Mouse (Mus musculus) ES-E14 (cell line): ENCODE measurements around the gene Fscn1. TPM values are rescaled to one million over a fixed set of nuclear protein-coding genes. Genes with fewer than 3 reads are reported as not detected.

Source experiments
- DNase-seq: peaks from one replicate; pipeline ENCODE4 v3.0.0-alpha.2; 2013; ENCODE audit warnings: low read depth, low spot score
- H3K27ac ChIP-seq: 2 replicates; pipeline ENCODE4 v1.5.1; 2012; ENCODE audit warnings: low read depth, mild to moderate bottlenecking, low read length, moderate library complexity, mixed read lengths; ENCODE audit not compliant: poor library complexity, insufficient read depth, severe bottlenecking
- H3K36me3 ChIP-seq: 2 replicates; pipeline ENCODE4 v1.6.1; 2012; ENCODE audit warnings: mild to moderate bottlenecking, low read length, moderate library complexity, mixed read lengths; ENCODE audit not compliant: control insufficient read depth, poor library complexity, insufficient read depth, severe bottlenecking
- H3K4me1 ChIP-seq, 2 experiments: fragments of 150-350 bp in 1 of 2; sonication (generic) in 1 of 2; 2 replicates each; pipeline ENCODE4 v1.6.1; 2012; ENCODE audit warnings: low read length in 2 of 2, mild to moderate bottlenecking in 1 of 2, mixed read lengths in 1 of 2; ENCODE audit not compliant: control insufficient read depth in 2 of 2, insufficient read depth in 2 of 2, poor library complexity in 1 of 2
- H3K4me3 ChIP-seq, 2 experiments: fragments of 150-350 bp in 1 of 2; sonication (generic) in 1 of 2; 2 replicates each; pipeline ENCODE4 v1.5.1; 2012; ENCODE audit warnings: low read length in 2 of 2, low read depth in 1 of 2, mild to moderate bottlenecking in 1 of 2, mixed read lengths in 1 of 2; ENCODE audit not compliant: insufficient read depth in 1 of 2, poor library complexity in 1 of 2, severe bottlenecking in 1 of 2
- H3K9ac ChIP-seq: 2 replicates; pipeline ENCODE4 v1.6.1; 2012; ENCODE audit warnings: low read depth, mild to moderate bottlenecking, low read length, mixed read lengths; ENCODE audit not compliant: poor library complexity, insufficient read depth, severe bottlenecking
- H3K9me3 ChIP-seq: fragments of 150-350 bp; sonication (generic); 2 replicates; pipeline ENCODE4 v1.6.1; 2012; ENCODE audit warnings: low read depth, mild to moderate bottlenecking, low read length; ENCODE audit not compliant: control insufficient read depth, insufficient read depth
- CHD2 ChIP-seq: IDR thresholded peaks from 2 replicates; pipeline ENCODE4 v1.6.1; 2014; ENCODE audit warnings: mild to moderate bottlenecking, low read depth, low read length, inconsistent platforms
- HCFC1 ChIP-seq: IDR thresholded peaks from 2 replicates; pipeline ENCODE4 v1.6.1; 2012; ENCODE audit warnings: low read length, inconsistent platforms, borderline replicate concordance; ENCODE audit not compliant: insufficient read depth
- MAFK ChIP-seq: IDR thresholded peaks from 2 replicates; pipeline ENCODE4 v1.6.1; 2014; ENCODE audit warnings: mild to moderate bottlenecking, low read depth, low read length, inconsistent platforms; ENCODE audit not compliant: insufficient read depth
- ZC3H11A ChIP-seq: IDR thresholded peaks from 2 replicates; pipeline ENCODE4 v1.6.1; 2012; ENCODE audit warnings: low read depth, mild to moderate bottlenecking, inconsistent platforms, low read length, borderline replicate concordance
- ZNF384 ChIP-seq: IDR thresholded peaks from 2 replicates; pipeline ENCODE4 v1.6.1; 2012; ENCODE audit warnings: low read depth, low read length, inconsistent platforms
- in situ Hi-C, 2 experiments: fragments of 600-800 bp; cut with MboI; formaldehyde crosslinking; loops; one replicate each; pipeline ENCODE4 v1.15.1; 2025; ENCODE audit warnings: low sequenced_read_pairs in 2 of 2, inconsistent platforms in 1 of 2; ENCODE audit not compliant: unreplicated experiment in 2 of 2
- total RNA-seq: library from RNA; depleted of rRNA; stranded (reverse); fragments of 300-350 nt; gene quantifications from 2 replicates; pipeline ENCODE4 v1.2.3, GENCODE M21; 2012; rRNA removed

Gene Fscn1
- total RNA-seq, 1 experiment, result 310 TPM

- Histone ChIP-seq H3K4me1 (no peaks in the 10 kb centered on the region), H3K9ac (no peak overlapping the region), H3K36me3 (peaks cover 19% of the 10 kb centered on the region), H3K27ac (no peak overlapping the region), H3K9me3 (no peaks in the 10 kb centered on the region), H3K4me3 (no peak overlapping the region)
- in situ Hi-C loops, result no loop called here
- no peak for TF ChIP-seq ZC3H11A
- no peak for TF ChIP-seq CHD2
- no peak for TF ChIP-seq MAFK
- no peak for TF ChIP-seq ZNF384
- TF ChIP-seq HCFC1, result no peak
- DNase-seq, result no peak
These were observed 57.3 kb downstream of the Fscn1 start for GRCm38 (mm10) chr5:143017401-143017800.

Other genes starting within 250 kb of the Fscn1 start
- 12.9 and 20.7 TPM in 2 replicates for gene Tnrc18, start 142.7 kb upstream of the Fscn1 start, total RNA-seq
- 20.1 and 27.1 TPM in 2 replicates for gene Fbxl18, start 64.9 kb upstream of the Fscn1 start, total RNA-seq
- 3,755 and 4,692 TPM in 2 replicates for gene Actb, start 53.6 kb upstream of the Fscn1 start, total RNA-seq
- 17.7 and 23.8 TPM in 2 replicates for gene Rnf216, start 152.7 kb downstream of the Fscn1 start, total RNA-seq
- 0.05 and 0.36 TPM in 2 replicates for gene Olfr718-ps1, start 187.2 kb downstream of the Fscn1 start, total RNA-seq
- 11.2 and 11.5 TPM in 2 replicates for gene Rbak, start 220.4 kb downstream of the Fscn1 start, total RNA-seq
- 0.45 and 0.48 TPM in 2 replicates for gene Spdye4b, start 220.7 kb downstream of the Fscn1 start, total RNA-seq